Mouse (Mus musculus) layer of hippocampus, adult 2 months (tissue): ENCODE data around the gene Gm3336. TPM values are rescaled to one million over a fixed set of nuclear protein-coding genes. Genes with fewer than 3 reads are reported as not detected.

Source experiments
- DNase-seq, 2 experiments: peaks; one replicate each; pipeline ENCODE4 v3.0.0; 2022; ENCODE audit warnings: low spot score in 2 of 2
- H3K27ac ChIP-seq: fragments of 200-600 bp; 2 replicates; pipeline ENCODE4 v1.8.1; 2022
- H3K4me3 ChIP-seq: fragments of 200-600 bp; 2 replicates; pipeline ENCODE4 v1.8.1; 2022; ENCODE audit warnings: mild to moderate bottlenecking
- CTCF ChIP-seq: fragments of 200-600 bp; conservative IDR thresholded peaks from 2 replicates; pipeline ENCODE4 v1.8.1; 2022; ENCODE audit warnings: antibody characterized with exemption, mild to moderate bottlenecking, moderate library complexity
- total RNA-seq, 2 experiments: library from RNA; stranded (reverse); gene quantifications; 2 replicates each; pipeline ENCODE4 v1.2.3; 2021

Gm3336 gene
- total RNA-seq, 2 experiments from 2014 or later = not detected

DNA sequence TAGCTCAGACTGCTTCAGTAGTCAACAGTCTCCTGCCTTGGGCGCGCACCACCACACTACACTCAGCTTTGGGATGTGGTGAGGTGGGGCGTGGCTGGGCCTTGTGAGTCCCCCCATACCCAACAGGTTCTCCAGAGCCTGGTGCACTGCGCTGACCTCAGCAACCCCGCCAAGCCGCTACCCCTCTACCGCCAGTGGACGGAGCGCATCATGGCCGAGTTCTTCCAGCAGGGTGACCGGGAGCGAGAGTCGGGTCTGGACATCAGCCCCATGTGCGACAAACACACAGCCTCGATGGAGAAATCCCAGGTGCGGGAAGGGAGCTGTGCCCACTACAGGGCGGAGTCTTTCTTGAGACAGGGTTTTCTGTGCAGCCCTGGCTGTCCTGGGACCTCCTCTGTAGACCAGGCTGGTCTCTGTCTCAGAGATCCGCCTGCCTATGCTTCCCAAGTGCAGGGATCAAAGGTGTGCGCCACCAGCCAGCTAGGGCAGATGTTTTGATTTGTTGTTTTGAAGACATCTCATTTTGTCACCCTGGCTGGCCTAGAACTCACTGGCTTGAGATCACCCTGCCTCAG, 30.8 kb downstream of the Gm3336 start:
- DNase-seq = no peak
- Histone ChIP-seq H3K27ac (no peak overlapping the region), H3K4me3 (no peak overlapping the region)
- TF ChIP-seq CTCF = no peak

DNA sequence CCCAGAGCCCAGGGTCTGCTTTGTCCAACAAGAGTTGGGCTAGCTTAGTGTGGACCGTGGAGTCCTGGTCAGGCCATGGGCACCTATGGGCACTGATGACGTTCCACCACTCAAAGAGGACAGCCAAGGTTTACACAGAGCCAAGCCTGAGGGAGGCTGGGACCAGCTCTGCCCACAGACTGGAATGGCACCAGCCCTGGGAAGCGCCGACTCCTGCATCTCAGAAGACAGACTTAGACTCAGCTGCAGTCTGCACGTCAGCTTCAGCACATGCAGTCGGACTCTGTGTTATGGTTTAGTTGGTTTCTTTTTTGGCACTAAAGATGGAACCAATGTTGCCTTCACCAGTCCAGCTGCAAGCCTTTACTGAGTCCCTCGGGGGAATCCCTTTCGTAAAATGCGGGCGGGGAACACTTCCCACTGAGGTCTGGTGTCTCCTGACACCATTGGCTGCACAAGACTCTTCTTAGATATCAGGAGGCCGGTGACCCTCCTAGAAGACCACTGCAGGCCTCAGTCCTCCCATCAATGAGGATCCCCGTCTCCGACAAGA, 31.9 kb downstream of the Gm3336 start:
- H3K27ac ChIP-seq = no peak overlapping the region
- no peak for DNase-seq

DNA sequence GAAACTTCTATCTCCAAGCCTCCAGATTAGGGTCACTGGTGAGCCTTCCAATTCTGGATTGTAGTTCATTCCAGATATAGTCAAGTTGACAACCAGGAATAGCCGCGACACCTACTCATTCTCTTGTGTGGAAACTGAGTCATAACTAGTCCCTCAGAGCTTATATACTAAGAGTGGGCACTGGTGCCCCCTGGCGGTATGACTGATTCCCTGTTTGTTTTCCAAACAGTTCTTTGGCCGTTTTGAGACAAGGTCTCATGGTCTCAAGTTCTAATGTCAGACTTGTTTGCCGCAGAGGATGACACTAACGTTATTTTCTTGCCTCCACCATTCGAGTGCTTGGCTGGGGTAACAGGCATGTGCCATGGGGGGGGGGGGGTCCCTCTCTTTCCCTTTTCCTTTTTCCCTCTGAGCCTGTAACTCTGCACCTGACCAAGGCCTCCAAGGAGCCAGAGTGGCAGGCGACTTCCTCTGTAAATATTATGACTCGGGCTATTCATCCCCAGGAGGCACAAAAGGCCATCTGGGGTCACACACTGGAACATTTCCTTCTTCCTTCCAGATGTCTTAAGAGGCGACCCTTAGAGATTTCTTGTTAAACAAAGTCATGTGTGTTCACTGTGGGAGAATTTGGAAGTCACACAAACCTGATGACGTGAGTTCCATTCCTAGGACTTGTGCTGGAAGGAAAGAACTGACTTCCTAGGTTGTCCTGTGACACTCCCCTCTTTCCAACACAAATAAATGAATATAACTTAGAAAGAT, 33.8 kb downstream of the Gm3336 start:
- Histone ChIP-seq H3K4me3 (no peak overlapping the region), H3K27ac (peak overlapping the region; percentile 99)
- TF ChIP-seq CTCF = peak; percentile 83
- peak in 1 of 2 experiments; percentile 76 for DNase-seq

More for the DNA sequence above, 31.9 kb downstream of the Gm3336 start:
- H3K4me3 ChIP-seq = no peak overlapping the region
- no peak for TF ChIP-seq CTCF

DNA sequence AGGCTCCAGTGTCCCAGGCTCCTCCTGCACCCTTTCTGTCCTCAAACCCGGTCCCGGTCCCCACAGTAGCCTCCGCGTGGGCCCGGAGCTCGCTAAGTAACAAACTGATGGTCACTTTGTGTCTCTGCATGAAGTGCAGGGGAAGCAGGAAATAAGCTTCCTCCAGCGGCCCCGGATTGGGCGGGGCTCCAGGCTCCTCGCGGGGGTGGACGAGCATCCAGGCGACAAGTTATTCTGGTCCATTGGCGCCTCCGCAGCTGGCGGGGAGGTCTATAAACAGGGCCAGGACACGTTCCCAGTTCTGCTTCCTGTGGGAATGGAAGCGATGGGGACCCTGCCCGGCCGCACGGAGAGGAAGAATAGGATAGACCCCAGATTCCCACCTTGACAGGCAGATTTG, 34.8 kb downstream of the Gm3336 start:
- peak; percentile 76 to 79 for DNase-seq
- no peak for TF ChIP-seq CTCF
- peak overlapping the region; percentile 36; the same call in 1 of the 2 replicates for H3K4me3 ChIP-seq
- peak overlapping the region; percentile 99 for H3K27ac ChIP-seq

DNA sequence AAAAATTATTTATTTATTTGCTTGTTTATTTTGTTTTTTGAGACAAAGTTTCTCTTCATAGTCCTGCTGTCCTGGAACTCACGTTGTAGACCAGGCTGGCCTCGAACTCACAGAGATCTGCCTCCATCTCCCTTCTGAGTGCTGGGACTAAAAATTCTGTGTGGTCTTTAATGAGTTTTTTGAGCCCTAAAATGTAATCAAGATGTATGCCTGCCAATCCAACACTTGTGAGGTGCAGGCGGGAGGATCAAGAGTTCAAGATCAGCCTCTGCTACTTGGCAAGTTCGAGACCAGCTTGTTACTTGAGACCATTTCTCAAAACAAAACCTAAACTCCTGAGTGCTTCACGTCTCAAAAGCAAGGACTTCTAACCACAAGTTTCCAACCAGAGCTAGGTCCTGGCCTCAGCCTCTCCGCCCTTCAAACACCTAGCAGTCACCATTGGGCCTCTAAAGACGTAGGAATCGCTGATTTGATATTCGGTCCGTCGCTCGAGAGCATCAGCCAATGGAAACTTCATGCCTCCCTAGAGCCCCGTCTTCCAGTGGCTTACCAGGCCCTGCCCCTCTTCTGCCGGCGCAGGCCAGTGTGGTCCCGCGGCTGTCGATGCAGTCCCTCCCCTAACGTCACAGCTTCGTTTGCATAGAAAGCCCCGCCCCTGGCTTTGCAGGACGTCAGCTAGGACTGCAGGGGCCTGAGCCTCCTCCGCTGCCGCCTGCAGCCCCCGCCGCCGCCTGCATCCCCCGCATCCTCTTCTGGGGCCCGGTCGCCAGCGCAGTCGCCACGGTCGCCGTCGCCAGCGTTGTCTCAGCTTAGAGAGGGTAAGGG, 35.9 kb downstream of the Gm3336 start, which contains the start of gene Rab3a:
TSS of gene Rab3a (plus strand) at position 637 of the 828 bp plus-strand sequence.
- peak; percentile 95 to 99 for DNase-seq
- peak within 1 kb of the TSS; percentile 99 for H3K27ac ChIP-seq
- H3K4me3 ChIP-seq = peak within 1 kb of the TSS; percentile 97
- no peak for TF ChIP-seq CTCF

DNA sequence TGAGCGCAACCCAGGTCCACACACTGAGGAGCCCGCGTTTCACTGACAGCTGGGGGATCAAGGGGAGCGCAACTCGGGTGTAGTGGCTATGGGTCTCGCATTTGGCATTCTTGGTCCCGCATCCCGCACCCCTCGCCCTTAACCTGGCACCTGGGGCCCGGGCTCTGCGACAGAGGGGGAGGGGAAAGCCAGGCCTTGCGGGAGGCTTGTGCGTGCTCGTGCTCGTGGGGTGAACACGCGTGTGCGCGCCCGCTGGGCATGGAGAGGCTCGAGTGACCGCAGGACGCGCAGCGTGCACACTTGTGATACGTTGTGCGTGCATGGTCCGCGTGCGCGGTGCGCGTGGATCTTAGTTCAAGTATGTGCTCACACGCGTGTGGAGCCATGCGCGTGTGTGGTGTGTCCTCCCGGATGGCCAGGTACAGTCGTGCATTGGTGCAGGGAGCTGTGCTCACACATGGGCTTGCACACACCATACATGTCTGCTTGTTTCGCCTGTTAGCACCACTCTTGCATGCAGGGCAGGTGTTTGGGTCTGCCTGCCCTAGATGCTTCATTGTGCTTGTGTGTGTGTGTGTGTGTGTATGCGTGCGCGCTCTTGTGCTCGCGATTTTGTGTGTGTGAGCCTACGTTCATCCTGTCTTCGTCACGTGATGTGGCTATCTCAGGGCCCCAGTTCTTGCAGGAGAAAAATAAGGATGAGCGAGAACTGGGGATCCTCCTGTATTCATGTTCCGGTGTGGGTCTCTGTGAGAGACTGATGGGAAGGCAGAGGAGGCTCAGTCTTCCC, 36.7 kb downstream of the Gm3336 start:
- TF ChIP-seq CTCF = no peak
- Histone ChIP-seq H3K27ac (peak overlapping the region; percentile 99), H3K4me3 (peak overlapping the region; percentile 97)
- DNase-seq = peak; percentile 76 to 83

DNA sequence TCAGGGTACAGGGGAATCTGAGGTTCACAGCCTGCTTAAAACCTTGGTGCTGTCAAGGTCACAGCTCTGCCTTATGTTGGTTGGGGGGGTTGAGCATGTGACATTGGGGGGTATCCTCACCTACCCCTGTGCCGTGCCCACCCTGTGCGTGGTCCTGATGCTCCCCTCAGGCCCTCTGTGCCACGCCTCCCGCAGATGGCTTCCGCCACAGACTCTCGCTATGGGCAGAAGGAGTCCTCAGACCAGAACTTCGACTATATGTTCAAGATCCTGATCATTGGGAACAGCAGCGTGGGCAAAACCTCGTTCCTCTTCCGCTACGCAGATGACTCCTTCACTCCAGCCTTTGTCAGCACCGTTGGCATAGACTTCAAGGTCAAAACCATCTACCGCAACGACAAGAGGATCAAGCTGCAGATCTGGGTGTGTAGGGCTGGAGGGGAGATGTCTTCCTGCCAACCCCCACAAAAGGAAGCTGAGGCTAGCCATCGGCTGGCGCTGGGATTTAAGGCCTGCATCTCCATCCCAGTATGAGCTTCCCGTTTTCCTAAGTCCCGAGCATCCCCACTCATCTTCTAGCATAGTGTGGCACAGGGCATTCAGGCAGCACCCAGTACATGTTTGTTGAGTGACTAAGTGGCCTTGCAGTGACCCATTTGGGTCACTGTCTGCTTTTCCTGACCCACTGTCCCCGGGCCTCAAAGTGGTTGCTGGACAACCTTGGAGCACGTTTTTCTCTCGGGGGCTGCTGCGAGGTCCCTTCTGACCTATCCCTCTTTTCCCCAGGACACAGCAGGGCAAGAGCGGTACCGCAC, 37.5 kb downstream of the Gm3336 start:
- Histone ChIP-seq H3K27ac (peak overlapping the region; percentile 99), H3K4me3 (peak overlapping the region; percentile 97)
- no peak for TF ChIP-seq CTCF
- peak in 1 of 2 experiments; percentile 11 for DNase-seq

DNA sequence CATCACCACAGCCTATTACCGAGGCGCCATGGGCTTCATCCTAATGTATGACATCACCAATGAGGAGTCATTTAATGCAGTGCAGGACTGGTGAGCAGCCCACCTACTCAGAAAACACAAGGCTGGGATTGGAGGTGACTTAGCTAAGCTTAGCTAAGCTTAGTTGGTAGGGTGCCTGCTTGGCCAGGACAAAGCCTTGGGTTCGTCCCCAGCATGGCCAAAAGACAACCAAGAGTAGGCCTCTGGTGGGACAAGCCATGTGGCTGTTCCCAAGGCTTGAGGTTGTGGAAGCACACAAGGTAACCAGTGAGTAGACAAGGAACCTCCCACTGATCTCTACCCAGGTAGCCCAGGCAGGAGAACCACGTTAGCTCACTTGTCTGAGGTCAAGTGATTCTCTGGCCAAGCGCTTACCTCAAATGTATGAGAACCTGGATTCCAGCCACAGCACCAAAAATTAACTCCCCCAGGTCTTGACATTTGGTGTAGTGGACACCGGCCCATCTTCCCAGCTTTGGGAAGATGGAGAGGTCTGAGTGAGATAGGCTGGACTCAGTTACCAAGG, 38.2 kb downstream of the Gm3336 start:
- no peak for TF ChIP-seq CTCF
- peak overlapping the region; percentile 97; the same call in 1 of the 2 replicates for H3K4me3 ChIP-seq
- peak overlapping the region; percentile 73; the same call in 1 of the 2 replicates for H3K27ac ChIP-seq
- DNase-seq = no peak

DNA sequence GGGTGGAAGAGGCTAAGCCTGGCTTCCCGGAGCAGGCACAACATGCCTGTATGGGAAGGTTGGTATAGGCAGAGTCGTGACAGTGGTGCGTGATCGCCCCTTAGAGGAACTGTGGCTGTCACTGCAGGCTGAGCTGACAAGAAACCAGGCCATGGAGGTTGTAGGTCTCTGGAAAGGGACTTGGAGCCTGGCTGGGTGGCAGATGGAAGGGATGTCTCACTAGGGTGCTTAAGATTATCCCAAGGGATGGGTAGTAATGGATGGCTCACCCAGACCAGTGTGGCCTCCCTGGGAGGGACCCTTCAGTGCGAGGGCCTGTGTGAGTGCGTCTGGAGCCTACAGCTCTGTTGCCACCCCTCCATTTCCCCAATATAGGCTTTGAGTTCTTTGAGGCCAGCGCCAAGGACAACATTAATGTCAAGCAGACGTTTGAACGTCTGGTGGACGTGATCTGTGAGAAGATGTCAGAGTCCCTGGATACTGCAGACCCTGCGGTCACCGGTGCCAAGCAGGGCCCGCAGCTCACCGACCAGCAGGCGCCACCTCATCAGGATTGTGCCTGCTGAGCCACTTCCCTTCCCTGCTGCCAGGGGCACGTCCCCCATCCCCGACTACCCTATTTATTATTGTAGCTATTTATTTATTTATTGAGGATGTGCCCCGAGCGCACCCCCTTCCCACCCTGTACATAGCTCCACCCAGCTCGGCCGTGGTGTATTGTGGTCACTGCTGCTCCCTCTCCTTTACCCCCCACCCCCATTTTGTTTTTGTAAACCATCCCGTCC, 39.4 kb downstream of the Gm3336 start:
- Histone ChIP-seq H3K27ac (peak overlapping the region; percentile 73; the same call in 1 of the 2 replicates), H3K4me3 (no peak overlapping the region)
- peak; percentile 1 to 52 for DNase-seq
- TF ChIP-seq CTCF = peak; percentile 69

DNA sequence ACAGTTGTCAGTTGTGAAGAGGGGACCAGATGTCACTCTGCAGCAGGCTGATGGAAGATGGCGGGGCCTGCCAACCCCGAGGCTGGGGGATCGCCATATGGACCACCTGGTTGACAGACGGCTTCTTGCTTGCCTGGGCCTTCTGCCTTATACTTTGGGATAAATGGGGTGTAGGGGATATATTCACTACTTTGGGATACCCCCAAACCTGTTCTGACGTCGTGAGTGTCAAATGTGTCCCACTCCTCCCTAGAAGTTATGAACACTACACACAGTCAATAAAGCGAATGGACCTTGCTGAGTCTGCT, 39.9 kb downstream of the Gm3336 start:
- peak in 1 of 2 experiments; percentile 57 for DNase-seq
- TF ChIP-seq CTCF = no peak
- Histone ChIP-seq H3K4me3 (no peak overlapping the region), H3K27ac (peak overlapping the region; percentile 73; the same call in 1 of the 2 replicates)
